In the genomic region with DNA sequence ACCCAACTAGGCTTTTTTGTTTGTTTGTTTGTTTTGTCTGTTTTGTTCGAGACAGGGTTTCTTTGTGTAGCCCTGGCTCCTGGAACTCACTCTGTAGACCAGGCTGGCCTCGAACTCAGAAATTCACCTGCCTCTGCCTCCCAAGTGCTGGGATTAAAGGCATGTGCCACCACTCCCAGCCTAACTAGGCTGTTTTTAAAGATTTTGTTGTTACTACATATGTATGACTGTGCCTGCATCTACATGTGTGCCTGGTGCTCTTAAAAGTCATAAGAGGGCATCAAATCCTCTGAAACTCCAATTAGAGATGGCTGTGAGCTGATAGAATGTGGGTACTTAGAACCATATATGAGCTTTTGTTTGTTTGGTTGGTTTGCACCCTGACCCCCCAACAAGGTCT, we compare ENCODE assay signal across 27 mouse cellular contexts. TPM values are rescaled to one million over a fixed set of nuclear protein-coding genes. Genes with fewer than 3 reads are reported as not detected.
"Had no signal": no experiment of that assay in that cellular context is flagged by ENCODE, and none has a peak within 500 bp of the region (broad histone marks: within the 10 kb centered on the region; RNA-seq: fewer than 3 reads in every experiment).

No protein-coding gene starts in this region.

- H3K9me3 ChIP-seq: embryonic facial prominence, embryonic 10.5 days; embryonic facial prominence, embryonic 12.5 days; embryonic facial prominence, embryonic 13.5 days; embryonic facial prominence, embryonic 15.5 days; forebrain, embryonic 12.5 days; forebrain, embryonic 13.5 days; forebrain, embryonic 15.5 days had no signal

- H3K4me1 ChIP-seq: embryonic facial prominence, embryonic 12.5 days; embryonic facial prominence, embryonic 13.5 days; embryonic facial prominence, embryonic 15.5 days had no signal

- H3K36me3 ChIP-seq: embryonic facial prominence, embryonic 10.5 days; embryonic facial prominence, embryonic 12.5 days; embryonic facial prominence, embryonic 13.5 days; embryonic facial prominence, embryonic 15.5 days; forebrain, embryonic 10.5 days; forebrain, embryonic 12.5 days; forebrain, embryonic 15.5 days had no signal

- DNase-seq: cerebellum, adult 9-10 months; cerebellum, adult 9-11 months; cerebellum, postnatal 10 days; cerebellum, postnatal 14 days; cerebellum, postnatal 25 days; cerebellum, postnatal 36 days; embryo, embryonic 11 days; forebrain, postnatal 0 days; gastrocnemius, adult 2 months; gastrocnemius, postnatal 10 days; gastrocnemius, postnatal 14 days; gastrocnemius, postnatal 25 days; gastrocnemius, postnatal 36 days; heart, adult 11 months; heart, adult 18-20 months; heart, adult 2 months had no signal

- H3K4me3 ChIP-seq: embryonic facial prominence, embryonic 10.5 days; embryonic facial prominence, embryonic 12.5 days; embryonic facial prominence, embryonic 13.5 days; embryonic facial prominence, embryonic 15.5 days; erythroblast, embryonic 14.5 days; forebrain, embryonic 10.5 days; forebrain, embryonic 12.5 days; forebrain, embryonic 13.5 days; forebrain, embryonic 15.5 days; gastrocnemius, adult 2 months; heart, adult 2 months had no signal

- ATAC-seq: forebrain, embryonic 13.5 days; forebrain, embryonic 14.5 days; forebrain, embryonic 15.5 days; forebrain, embryonic 16.5 days; forebrain, postnatal 0 days had no signal

- H3K9ac ChIP-seq: embryonic facial prominence, embryonic 12.5 days; embryonic facial prominence, embryonic 13.5 days; embryonic facial prominence, embryonic 15.5 days; forebrain, embryonic 12.5 days; forebrain, embryonic 13.5 days; forebrain, embryonic 15.5 days; forebrain, postnatal 0 days had no signal

- H3K4me2 ChIP-seq: embryonic facial prominence, embryonic 12.5 days; embryonic facial prominence, embryonic 13.5 days; embryonic facial prominence, embryonic 15.5 days; forebrain, embryonic 12.5 days; forebrain, embryonic 13.5 days; forebrain, embryonic 15.5 days had no signal

- H3K27ac ChIP-seq: embryonic facial prominence, embryonic 10.5 days; embryonic facial prominence, embryonic 12.5 days; embryonic facial prominence, embryonic 13.5 days; embryonic facial prominence, embryonic 15.5 days; forebrain, embryonic 10.5 days; forebrain, embryonic 12.5 days; forebrain, embryonic 13.5 days; forebrain, embryonic 15.5 days; gastrocnemius, adult 2 months; heart, adult 2 months had no signal

- H3K27me3 ChIP-seq: embryonic facial prominence, embryonic 15.5 days; forebrain, embryonic 15.5 days had no signal

RNA-seq across cellular contexts. Expression of gene Trim7, which starts 5.3 kb away (rescaled TPM):
- polyA plus RNA-seq: erythroblast, embryonic 14.5 days had no signal

RNA-seq across cellular contexts. Expression of gene Irgm1, which starts 40.2 kb away (rescaled TPM):
- polyA plus RNA-seq: erythroblast, embryonic 14.5 days had no signal
